Mouse (Mus musculus) G1E (cell line): ENCODE data around the gene Tcf3. TPM values are rescaled to one million over a fixed set of nuclear protein-coding genes. Genes with fewer than 3 reads are reported as not detected.

Experiments
- ATAC-seq: 2 replicates; pipeline ENCODE4 v1.8.0; 2016; ENCODE audit warnings: mild to moderate bottlenecking; ENCODE audit not compliant: insufficient number of reproducible peaks, poor library complexity, low FRiP score, severe bottlenecking; ENCODE audit errors: extremely low read depth
- DNase-seq: peaks from one replicate; pipeline ENCODE4 v3.0.0; 2012; ENCODE audit warnings: low spot score
- H3K27me3 ChIP-seq: 2 replicates; pipeline ENCODE4 v1.6.1; 2012; ENCODE audit warnings: mild to moderate bottlenecking, low read length, inconsistent platforms; ENCODE audit not compliant: insufficient read depth
- H3K36me3 ChIP-seq: replicated peaks from 2 replicates; pipeline ENCODE3; 2012; ENCODE audit warnings: mild to moderate bottlenecking, inconsistent platforms
- H3K4me1 ChIP-seq: 2 replicates; pipeline ENCODE4 v1.6.1; 2012; ENCODE audit warnings: low read depth, low read length, inconsistent platforms, mixed read lengths; ENCODE audit not compliant: insufficient read depth
- H3K4me3 ChIP-seq: 2 replicates; pipeline ENCODE4 v1.5.1; 2012; ENCODE audit warnings: low read depth, mild to moderate bottlenecking, inconsistent platforms, low read length, moderate library complexity, mixed read lengths
- H3K9me3 ChIP-seq: replicated peaks from 2 replicates; pipeline ENCODE4 v1.6.1; 2012; ENCODE audit warnings: inconsistent platforms
- CTCF ChIP-seq: IDR thresholded peaks from 2 replicates; pipeline ENCODE4 v1.5.1; 2012; ENCODE audit warnings: low read depth, low read length, inconsistent platforms, mixed read lengths
- GATA1 ChIP-seq: IDR thresholded peaks from 2 replicates; pipeline ENCODE4 v1.6.1; 2012; ENCODE audit warnings: borderline replicate concordance, low read length, inconsistent platforms, mixed read lengths
- GATA2 ChIP-seq: IDR thresholded peaks from 2 replicates; pipeline ENCODE4 v1.6.1; 2012; ENCODE audit warnings: low read depth, low read length, inconsistent platforms, borderline replicate concordance
- POLR2AphosphoS5 ChIP-seq: IDR thresholded peaks from 2 replicates; pipeline ENCODE4 v1.6.1; 2012; ENCODE audit warnings: low read depth, low read length, inconsistent platforms; ENCODE audit not compliant: insufficient replicate concordance
- TAL1 ChIP-seq: conservative IDR thresholded peaks from 2 replicates; pipeline ENCODE4 v1.6.1; 2012; ENCODE audit warnings: low read depth, low read length, inconsistent platforms, mixed read lengths
- polyA plus RNA-seq: library from polyadenylated mRNA; stranded (reverse); fragments of >175 nt; gene quantifications from 2 replicates; pipeline ENCODE4 v1.2.3, GENCODE M21; 2012
- total RNA-seq, 2 experiments: library from RNA; stranded (forward) in 1 of 2; stranded (reverse) in 1 of 2; fragments of 200-1000 nt in 1 of 2; fragments of >200 nt in 1 of 2; fragmentation: Nextera tagmentation in 1 of 2; gene quantifications; 2 replicates each; pipeline ENCODE4 v1.2.3; 2014 to 2017

The Tcf3 gene
- total and polyA plus RNA-seq, 3 experiments, result 70.0 to 1,090 (median 152) TPM

DNA sequence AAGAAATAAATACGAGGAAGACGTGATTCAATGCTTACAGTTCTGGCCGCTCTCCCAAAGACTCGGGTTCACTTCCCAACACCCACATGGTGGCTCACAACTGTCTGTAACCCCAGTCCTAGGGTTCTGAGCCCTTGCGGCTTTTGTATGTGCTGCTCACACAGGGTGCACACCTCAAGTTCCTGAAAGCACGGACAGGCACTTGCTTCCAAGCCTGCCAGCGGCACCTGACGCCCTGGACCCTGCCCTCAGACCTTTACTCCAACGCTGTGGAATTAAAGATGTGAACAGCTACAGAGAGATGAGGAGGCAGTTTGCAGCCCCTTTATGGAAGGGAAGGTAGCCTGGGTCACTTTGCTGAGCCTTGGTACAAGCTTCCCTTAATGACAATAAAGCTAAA, 42.8 kb downstream of the Tcf3 start:
- H3K4me1 ChIP-seq, result peaks cover 78% of the 10 kb centered on the region
- DNase-seq (no peak), ATAC-seq (no peak)
- no peaks in the 10 kb centered on the region for H3K9me3 ChIP-seq
- TF ChIP-seq GATA2 (no peak), POLR2AphosphoS5 (no peak), CTCF (no peak), TAL1 (no peak)
- no peak overlapping the region for H3K4me3 ChIP-seq
- peaks cover 6% of the 10 kb centered on the region; the same call in 1 of the 2 replicates for H3K27me3 ChIP-seq
- peaks cover 68% of the 10 kb centered on the region for H3K36me3 ChIP-seq

DNA sequence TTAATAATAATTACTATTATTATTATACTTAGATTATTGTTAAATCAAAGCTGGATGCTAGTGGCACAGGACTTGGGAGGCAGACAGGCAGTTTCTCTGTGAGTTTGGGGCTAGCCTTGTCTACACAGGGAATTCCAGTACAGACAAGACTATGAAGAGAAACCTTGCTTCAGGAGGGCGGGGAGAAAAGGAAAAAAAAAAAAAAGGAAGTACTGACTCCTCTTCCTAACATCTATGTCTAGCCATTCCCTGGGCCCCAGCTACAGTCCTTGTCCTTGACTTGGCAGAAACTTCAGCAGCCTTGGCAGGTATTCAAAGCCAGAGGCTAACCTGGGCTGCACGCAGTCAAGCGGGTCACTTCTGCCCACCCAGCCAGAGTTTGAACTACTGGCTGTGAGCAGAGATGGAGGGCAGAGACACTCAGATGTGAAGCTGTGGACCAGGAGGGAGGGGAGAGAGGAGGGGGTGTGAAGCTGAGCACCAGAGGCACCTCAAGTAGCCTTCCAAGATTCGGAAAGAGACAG, 44.2 kb downstream of the Tcf3 start:
- H3K9me3 ChIP-seq, result no peaks in the 10 kb centered on the region
- DNase-seq, result no peak
- TF ChIP-seq GATA2 (no peak), TAL1 (no peak), GATA1 (no peak), POLR2AphosphoS5 (no peak), CTCF (no peak)
- ATAC-seq, result no peak
- H3K4me1 ChIP-seq, result peaks cover 80% of the 10 kb centered on the region
- peaks cover 68% of the 10 kb centered on the region for H3K36me3 ChIP-seq
- H3K4me3 ChIP-seq, result no peak overlapping the region
- H3K27me3 ChIP-seq, result peaks cover 6% of the 10 kb centered on the region; the same call in 1 of the 2 replicates

- DNase-seq (no peak), ATAC-seq (no peak)
- no peaks in the 10 kb centered on the region for H3K9me3 ChIP-seq
- H3K36me3 ChIP-seq, result peaks cover 68% of the 10 kb centered on the region
- no peak overlapping the region for H3K4me3 ChIP-seq
- TF ChIP-seq CTCF (no peak), POLR2AphosphoS5 (no peak), GATA2 (no peak), GATA1 (no peak), TAL1 (no peak)
- peaks cover 80% of the 10 kb centered on the region for H3K4me1 ChIP-seq
- H3K27me3 ChIP-seq, result peaks cover 6% of the 10 kb centered on the region; the same call in 1 of the 2 replicates
Observed at GRCm38 (mm10) chr10:80388731-80389130, 44.7 kb downstream of the Tcf3 start.

GRCm38 (mm10) chr10:80387522-80387959, 45.9 kb downstream of the Tcf3 start, which contains the start of gene Mex3d:
Mex3d (minus strand) TSS chr10:80387659.
- H3K4me1 ChIP-seq, result peaks cover 80% of the 10 kb centered on the region
- H3K4me3 ChIP-seq, result peak within 1 kb of the TSS; percentile 76
- peaks cover 68% of the 10 kb centered on the region for H3K36me3 ChIP-seq
- ATAC-seq, result peak; percentile 22; the same call in 1 of the 2 replicates
- H3K27me3 ChIP-seq, result peaks cover 6% of the 10 kb centered on the region; the same call in 1 of the 2 replicates
- DNase-seq, result peak; percentile 77
- no peak for TF ChIP-seq GATA1
- no peak for TF ChIP-seq TAL1
- TF ChIP-seq GATA2, result no peak
- TF ChIP-seq CTCF, result no peak
- no peak for TF ChIP-seq POLR2AphosphoS5
- no peaks in the 10 kb centered on the region for H3K9me3 ChIP-seq

- H3K36me3 ChIP-seq, result peaks cover 68% of the 10 kb centered on the region
- DNase-seq (no peak), ATAC-seq (no peak)
- peaks cover 6% of the 10 kb centered on the region; the same call in 1 of the 2 replicates for H3K27me3 ChIP-seq
- peaks cover 76% of the 10 kb centered on the region for H3K4me1 ChIP-seq
- TF ChIP-seq GATA2, result no peak
- no peak for TF ChIP-seq CTCF
- TF ChIP-seq GATA1, result no peak
- no peak for TF ChIP-seq TAL1
- no peak for TF ChIP-seq POLR2AphosphoS5
- H3K4me3 ChIP-seq, result peak overlapping the region; percentile 76
- peaks cover 5% of the 10 kb centered on the region for H3K9me3 ChIP-seq
Observed at GRCm38 (mm10) chr10:80386735-80387471, 46.5 kb downstream of the Tcf3 start.
